Mouse (Mus musculus) kidney, postnatal 0 days (tissue): ENCODE measurements at regions not wholly inside any gene's neighbourhood (a gene's known extent, or its start where the extent isn't known, plus 50 kb on each side); places are given as distances from the start of the nearest gene placed in this dataset.

Source experiments
- ATAC-seq: fragments of 200-750 bp; cut with Nextera tagmentation; replicated peaks from 2 replicates; pipeline ENCODE4 v1.8.0; 2017; ENCODE audit warnings: low read depth, moderate number of reproducible peaks, moderate TSS enrichment, moderate library complexity; ENCODE audit not compliant: low FRiP score
- DNase-seq: peaks from one replicate; pipeline ENCODE4 v3.0.0-alpha.2; 2016; ENCODE audit warnings: low spot score
- H3K27ac ChIP-seq: fragments of 300-500 bp; sonication (generic); 2 replicates; pipeline ENCODE4 v1.5.1; 2014; ENCODE audit warnings: mild to moderate bottlenecking
- H3K27me3 ChIP-seq: fragments of 300-500 bp; sonication (generic); 2 replicates; pipeline ENCODE4 v1.6.1; 2014; ENCODE audit warnings: low read length, mixed read lengths; ENCODE audit not compliant: insufficient read depth
- H3K36me3 ChIP-seq: fragments of 300-500 bp; sonication (generic); 2 replicates; pipeline ENCODE4 v1.6.1; 2014; ENCODE audit warnings: low read length, mixed read lengths; ENCODE audit not compliant: insufficient read depth
- H3K4me1 ChIP-seq: fragments of 300-500 bp; sonication (generic); replicated peaks from 2 replicates; pipeline ENCODE4 v1.6.1; 2014; ENCODE audit warnings: antibody characterized with exemption, low read length, mixed read lengths; ENCODE audit not compliant: insufficient read depth
- H3K4me2 ChIP-seq: fragments of 300-500 bp; sonication (generic); 2 replicates; pipeline ENCODE4 v1.6.1; 2014; ENCODE audit warnings: mild to moderate bottlenecking, low read length, moderate library complexity, mixed read lengths
- H3K4me3 ChIP-seq: fragments of 300-500 bp; sonication (generic); replicated peaks from 2 replicates; pipeline ENCODE4 v1.5.1; 2014; ENCODE audit warnings: low read depth, low read length
- H3K9ac ChIP-seq: fragments of 300-500 bp; sonication (generic); 2 replicates; pipeline ENCODE4 v1.6.1; 2014; ENCODE audit warnings: low read depth, low read length
- H3K9me3 ChIP-seq: fragments of 300-500 bp; sonication (generic); replicated peaks from 2 replicates; pipeline ENCODE4 v1.6.1; 2016; ENCODE audit warnings: low read length, inconsistent platforms, mixed read lengths
- CTCF ChIP-seq: IDR thresholded peaks from 2 replicates; pipeline ENCODE4 v1.5.1; 2016; ENCODE audit warnings: antibody characterized with exemption, low read depth, mild to moderate bottlenecking, moderate library complexity
- WGBS: fragments of 180-500 bp; shearing (Covaris S2); extraction: QIAGEN DNeasy Blood & Tissue Kit; methylation state at CpG from one replicate; pipeline ENCODE4 v1.1.7; 2014; 5-methylcytosine and 5-hydroxymethylcytosine counted together

GRCm38 (mm10) chr13:56357955-56358354, 61.6 kb upstream of the Cxcl14 start:
- Histone ChIP-seq H3K4me3 (no peak overlapping the region), H3K27ac (no peak overlapping the region), H3K27me3 (no peaks in the 10 kb centered on the region), H3K9me3 (no peaks in the 10 kb centered on the region), H3K36me3 (no peaks in the 10 kb centered on the region), H3K4me2 (no peak overlapping the region), H3K9ac (no peak overlapping the region), H3K4me1 (no peaks in the 10 kb centered on the region)
- no peak for DNase-seq
- 84% methylated on average over 3 of the region's 3 CpGs for WGBS
- no peak for ATAC-seq
- TF ChIP-seq CTCF: no peak

- Histone ChIP-seq H3K9ac (no peak overlapping the region), H3K27me3 (no peaks in the 10 kb centered on the region), H3K27ac (no peak overlapping the region), H3K36me3 (no peaks in the 10 kb centered on the region), H3K4me3 (no peak overlapping the region), H3K9me3 (no peaks in the 10 kb centered on the region), H3K4me1 (no peaks in the 10 kb centered on the region), H3K4me2 (no peak overlapping the region)
- WGBS: 39% methylated on average over 7 of the region's 7 CpGs
- DNase-seq (peak; percentile 33), ATAC-seq (no peak)
- peak; percentile 26; the same call in 1 of the 2 replicates for TF ChIP-seq CTCF
These were observed 62.5 kb upstream of the Cxcl14 start for GRCm38 (mm10) chr13:56358827-56359226.

GRCm38 (mm10) chr13:56359554-56359953, 63.2 kb upstream of the Cxcl14 start:
- Histone ChIP-seq H3K27ac (no peak overlapping the region), H3K9ac (no peak overlapping the region), H3K4me1 (no peaks in the 10 kb centered on the region), H3K4me2 (no peak overlapping the region), H3K27me3 (no peaks in the 10 kb centered on the region), H3K9me3 (no peaks in the 10 kb centered on the region), H3K36me3 (no peaks in the 10 kb centered on the region), H3K4me3 (no peak overlapping the region)
- 88% methylated on average over 18 of the region's 18 CpGs for WGBS
- ATAC-seq (no peak), DNase-seq (no peak)
- TF ChIP-seq CTCF: no peak

GRCm38 (mm10) chr13:56360803-56361202, 64.5 kb upstream of the Cxcl14 start:
- H3K27ac ChIP-seq: no peak overlapping the region
- ATAC-seq: peak; percentile 5; the same call in 1 of the 2 replicates
- H3K27me3 ChIP-seq: no peaks in the 10 kb centered on the region
- DNase-seq: no peak
- 77% methylated on average over 2 of the region's 2 CpGs for WGBS
- H3K4me2 ChIP-seq: no peak overlapping the region
- H3K4me1 ChIP-seq: no peaks in the 10 kb centered on the region
- TF ChIP-seq CTCF: no peak
- no peaks in the 10 kb centered on the region for H3K9me3 ChIP-seq
- no peak overlapping the region for H3K4me3 ChIP-seq
- H3K36me3 ChIP-seq: no peaks in the 10 kb centered on the region
- H3K9ac ChIP-seq: no peak overlapping the region

- DNase-seq (no peak), ATAC-seq (no peak)
- Histone ChIP-seq H3K4me2 (no peak overlapping the region), H3K27ac (no peak overlapping the region), H3K4me1 (no peaks in the 10 kb centered on the region), H3K4me3 (no peak overlapping the region), H3K36me3 (no peaks in the 10 kb centered on the region), H3K9ac (no peak overlapping the region), H3K9me3 (no peaks in the 10 kb centered on the region), H3K27me3 (no peaks in the 10 kb centered on the region)
- TF ChIP-seq CTCF: no peak
- 68% methylated on average over 4 of the region's 4 CpGs for WGBS
These were observed 64.2 kb upstream of the Gm3045 start for GRCm38 (mm10) chr13:56362238-56362637.

- Histone ChIP-seq H3K4me3 (no peak overlapping the region), H3K4me2 (no peak overlapping the region), H3K9ac (no peak overlapping the region), H3K36me3 (no peaks in the 10 kb centered on the region), H3K9me3 (no peaks in the 10 kb centered on the region), H3K4me1 (no peaks in the 10 kb centered on the region), H3K27me3 (no peaks in the 10 kb centered on the region), H3K27ac (no peak overlapping the region)
- DNase-seq: no peak
- WGBS: 56% methylated on average over 13 of the region's 13 CpGs
- no peak for TF ChIP-seq CTCF
- ATAC-seq: no peak; the same call in 1 of the 2 replicates
These were observed 63.7 kb upstream of the Gm3045 start for GRCm38 (mm10) chr13:56362646-56363045.

- WGBS: 80% methylated on average over 2 of the region's 2 CpGs
- no peaks in the 10 kb centered on the region for H3K36me3 ChIP-seq
- H3K9ac ChIP-seq: no peak overlapping the region
- DNase-seq: no peak
- H3K4me2 ChIP-seq: no peak overlapping the region
- no peak for ATAC-seq
- no peaks in the 10 kb centered on the region for H3K4me1 ChIP-seq
- no peak for TF ChIP-seq CTCF
- no peak overlapping the region for H3K4me3 ChIP-seq
- no peaks in the 10 kb centered on the region for H3K9me3 ChIP-seq
- H3K27me3 ChIP-seq: no peaks in the 10 kb centered on the region
- H3K27ac ChIP-seq: no peak overlapping the region
These were observed 56.8 kb upstream of the Gm3045 start for GRCm38 (mm10) chr13:56369600-56369999.
